Mouse (Mus musculus) brain, adult 2 months (tissue): ENCODE data around the gene Hif3a.

Experiments
- DNase-seq: peaks from one replicate; pipeline ENCODE4 v3.0.0; 2011; ENCODE audit warnings: low read depth, low spot score

Gene Hif3a

DNA sequence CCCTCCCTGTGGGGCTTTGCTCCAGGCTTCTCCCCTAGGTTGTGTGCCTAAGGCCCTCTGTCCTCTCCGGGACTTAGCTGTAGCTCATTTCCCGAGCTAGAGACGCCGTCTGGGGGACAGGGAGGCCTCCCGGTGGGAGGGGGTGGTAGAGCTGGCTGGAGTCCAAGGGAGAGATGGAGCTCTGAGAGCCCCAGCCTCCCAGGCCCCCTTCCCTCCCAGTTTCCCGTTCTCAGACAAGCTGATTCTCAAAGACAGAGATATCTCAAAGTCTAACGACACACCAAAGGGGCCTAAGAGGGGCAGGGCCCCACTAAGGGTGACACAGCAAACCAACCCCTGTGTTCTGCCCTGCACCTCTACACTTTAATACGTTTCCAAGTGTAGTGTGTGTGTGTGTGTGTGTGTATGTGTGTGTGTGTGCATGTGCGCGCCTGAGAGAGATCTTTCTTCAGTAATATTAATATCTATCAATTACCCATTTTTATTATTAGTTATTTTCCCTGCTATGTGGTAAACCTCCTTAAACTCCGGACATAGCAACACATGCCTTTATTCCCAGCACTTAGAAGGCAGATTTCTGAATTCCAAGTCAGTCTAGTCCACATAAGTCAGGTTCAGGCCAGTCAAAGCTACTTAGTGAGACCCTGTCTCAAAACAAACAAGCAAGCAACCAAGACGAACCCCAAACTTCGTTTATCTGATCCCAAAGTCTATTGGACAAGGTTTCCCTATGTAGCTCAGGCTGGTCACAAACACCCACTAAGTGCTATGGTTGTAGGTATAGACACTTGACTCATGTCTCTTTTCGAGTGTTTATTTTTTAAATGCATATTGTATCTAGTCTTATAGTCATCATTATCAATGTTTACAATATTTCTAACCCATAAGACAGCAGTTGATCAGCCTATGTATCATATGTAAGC lies 5.4 kb downstream of the Hif3a start:
- no peak for DNase-seq

DNA sequence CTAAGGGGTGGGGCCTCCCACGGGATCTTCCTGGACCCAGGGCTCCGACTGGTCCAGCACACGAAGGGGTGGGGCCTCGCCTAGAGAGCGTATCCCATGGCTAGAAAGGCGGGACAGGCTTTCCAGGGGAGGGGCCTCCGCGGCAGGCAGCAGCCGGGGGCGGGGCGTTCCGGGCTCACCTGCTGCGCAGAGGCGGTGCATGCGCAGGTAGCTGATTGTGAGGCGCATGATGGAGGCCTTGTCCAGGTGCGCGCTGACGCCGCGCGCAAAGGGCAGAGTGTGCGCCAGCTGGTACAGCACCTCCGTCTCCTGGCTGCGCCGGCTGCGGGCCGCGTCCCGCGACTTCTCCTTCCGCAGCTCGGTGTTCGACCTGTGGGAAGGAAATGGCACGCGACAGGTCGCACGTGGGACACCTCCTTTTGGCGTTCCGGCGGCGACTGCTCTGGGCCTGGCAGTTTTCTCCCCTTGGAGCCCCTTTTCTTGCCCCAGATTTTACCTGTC lies 6.1 kb downstream of the Hif3a start:
- DNase-seq, result peak; percentile 96

DNA sequence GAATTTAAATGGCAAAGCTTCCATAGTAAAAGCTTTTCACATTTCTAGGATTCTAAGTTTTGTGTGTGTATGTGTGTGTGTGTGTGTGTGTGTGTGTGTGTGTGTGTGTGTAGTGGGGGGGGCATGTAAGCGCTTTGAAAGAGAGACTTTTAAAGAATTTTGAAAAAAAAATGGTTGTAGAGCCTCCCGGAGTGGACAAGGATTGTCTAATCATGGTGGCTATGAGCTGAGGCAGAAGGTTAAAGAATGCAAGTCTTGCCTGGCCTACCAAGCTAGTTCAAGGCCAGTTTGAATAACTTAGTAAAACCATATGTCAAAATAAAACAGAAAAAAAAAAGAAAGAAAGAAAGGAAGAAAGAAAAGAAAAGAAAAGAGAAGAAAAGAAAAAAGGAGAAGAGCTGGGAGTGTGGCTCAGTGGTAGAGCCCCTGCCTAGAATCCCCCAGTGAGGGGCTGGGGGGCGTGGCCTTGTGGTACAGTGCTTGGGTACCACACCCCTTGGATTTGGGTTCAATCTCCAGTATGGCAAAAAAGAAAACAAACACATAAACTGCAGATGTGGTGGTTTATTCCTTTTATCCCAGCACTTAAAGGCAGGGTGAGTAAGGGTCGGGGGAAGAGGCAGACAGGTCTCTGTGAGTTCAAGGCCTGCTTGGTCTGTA lies 6.8 kb downstream of the Hif3a start:
- DNase-seq, result no peak

DNA sequence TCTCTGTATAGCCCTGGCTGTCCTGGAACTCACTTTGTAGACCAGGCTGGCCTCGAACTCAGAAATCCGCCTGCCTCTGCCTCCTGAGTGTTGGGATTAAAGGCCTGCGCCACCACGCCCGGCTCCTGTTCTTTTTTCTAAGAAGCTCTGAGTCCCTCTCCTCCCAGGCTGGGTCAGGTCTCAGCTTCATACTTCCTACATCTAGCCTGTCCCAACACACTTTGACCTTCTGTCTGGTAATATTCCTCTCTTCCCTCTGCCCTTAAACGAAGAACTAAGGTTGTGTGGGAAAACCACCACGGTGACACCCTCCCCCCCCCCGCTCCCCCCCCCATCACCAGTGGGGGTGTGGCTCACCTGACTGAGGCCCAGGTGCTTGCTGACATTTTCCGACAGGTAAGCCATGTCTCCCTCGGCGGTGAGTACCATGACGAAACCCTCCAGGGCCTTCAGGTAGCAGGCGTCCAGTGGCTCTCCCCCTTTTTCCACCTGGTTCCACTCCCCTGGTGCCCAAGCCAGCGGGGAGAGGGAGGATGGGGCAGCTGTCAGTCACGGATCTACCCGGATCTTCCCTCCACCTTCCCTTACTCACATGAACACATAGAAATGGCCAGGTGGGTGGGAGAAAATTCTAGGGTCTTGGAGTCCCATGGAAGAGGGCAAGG lies 7.8 kb downstream of the Hif3a start:
- DNase-seq, result no peak

DNA sequence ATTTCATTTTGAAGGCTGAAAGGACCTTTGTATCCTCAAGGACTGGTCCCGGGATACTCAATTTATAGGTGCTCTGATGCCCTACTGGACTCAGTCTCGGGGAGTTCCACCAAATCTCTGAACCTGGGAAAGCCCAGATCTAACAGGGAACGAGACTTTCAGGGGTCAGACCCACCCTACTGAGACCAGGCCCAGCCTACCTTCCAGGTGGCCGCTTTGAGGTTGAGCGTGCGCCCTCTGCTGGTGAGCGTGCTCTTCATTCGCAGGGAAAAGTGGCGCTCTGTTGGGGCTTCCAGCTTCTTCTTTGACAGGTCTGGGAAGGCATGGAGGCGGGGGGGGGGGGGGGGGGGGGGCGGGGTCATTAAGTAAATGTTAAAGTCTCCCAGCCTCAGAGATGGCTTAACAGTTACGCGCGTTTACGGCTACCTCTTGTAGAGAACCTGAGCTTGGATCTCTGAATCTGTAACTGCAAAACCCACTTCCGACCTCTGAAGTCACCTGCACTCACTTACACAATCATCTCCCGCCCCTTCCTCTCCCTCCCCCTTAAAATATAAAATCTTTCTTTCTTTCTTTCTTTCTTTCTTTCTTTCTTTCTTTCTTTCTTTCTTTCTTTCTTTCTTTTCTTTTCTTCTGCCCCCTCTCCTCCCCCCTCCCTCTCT lies 11.2 kb downstream of the Hif3a start:
- peak; percentile 90 for DNase-seq

DNA sequence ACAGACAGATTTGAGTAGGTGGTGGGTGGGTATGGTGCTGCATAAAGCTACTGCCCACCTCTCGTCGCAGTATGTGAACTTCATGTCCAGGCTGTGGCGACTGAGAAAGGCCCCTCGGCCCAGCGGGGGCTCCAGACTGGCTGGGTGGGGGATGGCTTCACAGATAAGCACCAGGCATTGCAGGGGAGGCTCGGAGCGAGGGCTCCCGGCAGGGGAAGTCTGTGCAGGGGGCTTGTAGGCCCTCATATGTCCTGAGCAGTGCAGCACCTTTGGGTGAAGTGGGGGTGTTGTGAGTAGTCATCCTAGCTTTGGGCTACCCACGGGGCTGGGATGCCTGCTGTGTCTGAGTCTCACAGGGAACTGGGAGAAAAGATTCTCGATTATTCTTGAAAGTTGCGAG lies 11.7 kb downstream of the Hif3a start:
- DNase-seq, result no peak

DNA sequence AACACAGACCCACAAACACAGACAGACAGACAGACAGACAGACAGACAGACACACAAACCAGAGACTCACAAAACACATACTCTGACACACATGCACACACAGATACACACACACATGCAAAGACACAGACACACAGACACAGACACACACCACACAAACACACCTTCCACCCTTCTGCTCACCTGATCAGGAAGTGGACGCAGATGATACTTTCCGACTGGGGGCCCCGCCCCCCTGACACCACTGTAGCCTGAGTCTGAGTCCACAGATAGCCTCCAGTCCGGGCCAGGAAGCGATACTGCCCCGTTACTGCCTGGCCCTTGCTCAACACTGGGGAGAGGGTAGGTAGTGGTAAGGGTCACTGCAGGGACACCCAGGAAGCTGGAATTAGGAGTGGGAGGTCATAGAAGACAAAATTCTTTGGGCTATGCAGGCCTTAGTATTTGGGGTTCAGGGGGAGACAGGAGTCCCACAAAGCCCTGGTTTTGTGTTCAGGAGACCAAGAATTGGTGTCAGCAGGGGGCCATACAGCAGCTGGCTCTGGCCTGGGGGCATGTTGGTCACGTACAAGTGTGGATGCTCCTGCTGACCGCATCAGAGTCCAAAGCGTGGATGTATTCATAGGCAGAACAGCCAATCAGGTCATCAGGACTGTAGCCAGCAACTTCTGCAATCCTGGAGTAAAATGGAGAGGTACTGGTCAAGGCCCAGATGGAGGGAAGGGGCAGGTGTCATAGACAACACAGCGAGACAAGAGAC lies 13.6 kb downstream of the Hif3a start:
- no peak for DNase-seq

DNA sequence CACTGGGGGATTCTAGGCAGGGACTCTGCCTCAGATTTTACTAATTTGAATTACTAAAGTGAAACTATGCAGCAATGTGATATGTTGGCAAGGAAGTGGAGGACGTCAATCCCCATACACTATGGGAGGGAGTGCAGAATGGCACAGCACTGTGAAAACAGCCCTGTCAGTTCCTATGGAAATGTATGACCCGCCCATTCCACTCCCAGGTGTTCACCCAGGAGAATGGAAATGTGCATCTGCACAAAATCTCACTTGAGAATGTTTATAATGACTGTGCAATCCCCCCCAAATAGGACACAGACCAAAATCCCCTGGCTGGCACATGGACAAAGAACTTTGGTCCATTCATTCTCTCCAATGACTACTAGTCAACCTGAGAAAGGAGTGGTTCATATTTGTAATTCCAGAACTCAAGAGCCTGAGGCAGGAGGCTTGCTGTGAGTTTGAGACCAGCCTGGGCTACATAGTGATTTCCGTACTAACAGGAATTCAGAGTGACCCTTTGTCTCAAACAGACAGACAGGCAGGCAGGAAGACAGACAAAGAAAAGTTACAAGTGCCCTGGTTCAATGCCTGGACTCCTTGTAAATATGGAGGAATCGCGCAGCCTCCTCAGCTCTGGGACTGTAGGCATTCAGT lies 15.1 kb downstream of the Hif3a start:
- no peak for DNase-seq

DNA sequence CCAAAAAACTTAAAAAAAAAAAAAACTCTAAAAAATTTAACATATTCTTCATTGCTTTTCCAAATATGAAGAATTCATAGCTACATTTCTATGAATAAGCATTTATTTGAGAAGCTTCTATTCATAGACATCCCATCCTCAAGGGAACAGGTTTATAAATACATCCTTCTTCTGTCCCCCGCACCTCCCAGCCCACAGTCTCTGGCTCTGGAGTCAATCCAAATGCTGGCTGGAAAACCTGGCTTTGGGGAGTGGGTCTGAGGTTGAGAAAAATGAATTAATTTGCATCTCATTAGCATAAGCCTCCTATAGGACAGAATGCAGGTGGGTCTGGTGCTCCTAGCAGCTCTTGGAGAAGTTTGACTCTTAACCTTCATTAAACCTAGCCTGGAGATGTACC lies 16.5 kb downstream of the Hif3a start:
- DNase-seq, result peak; percentile 83

DNA sequence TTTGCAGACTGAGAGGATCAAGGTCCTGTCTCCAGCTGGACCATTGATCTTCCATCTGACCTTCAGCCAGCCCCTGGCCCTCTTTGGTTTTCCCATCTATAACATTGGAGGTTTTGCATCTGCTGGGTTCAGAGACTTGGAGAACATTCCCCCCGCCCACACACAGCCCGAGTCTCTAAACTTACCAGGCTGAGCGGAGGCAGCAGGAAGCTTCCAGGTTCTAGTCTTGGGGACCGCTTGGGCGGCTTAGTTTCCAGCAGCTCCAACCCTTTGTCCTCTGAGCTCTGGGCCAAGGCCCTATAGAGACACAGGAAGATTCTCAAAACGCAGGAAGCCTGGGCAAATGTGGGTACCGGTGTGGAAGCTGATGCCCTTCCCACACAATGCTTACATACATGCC lies 22.9 kb downstream of the Hif3a start:
- no peak for DNase-seq

DNA sequence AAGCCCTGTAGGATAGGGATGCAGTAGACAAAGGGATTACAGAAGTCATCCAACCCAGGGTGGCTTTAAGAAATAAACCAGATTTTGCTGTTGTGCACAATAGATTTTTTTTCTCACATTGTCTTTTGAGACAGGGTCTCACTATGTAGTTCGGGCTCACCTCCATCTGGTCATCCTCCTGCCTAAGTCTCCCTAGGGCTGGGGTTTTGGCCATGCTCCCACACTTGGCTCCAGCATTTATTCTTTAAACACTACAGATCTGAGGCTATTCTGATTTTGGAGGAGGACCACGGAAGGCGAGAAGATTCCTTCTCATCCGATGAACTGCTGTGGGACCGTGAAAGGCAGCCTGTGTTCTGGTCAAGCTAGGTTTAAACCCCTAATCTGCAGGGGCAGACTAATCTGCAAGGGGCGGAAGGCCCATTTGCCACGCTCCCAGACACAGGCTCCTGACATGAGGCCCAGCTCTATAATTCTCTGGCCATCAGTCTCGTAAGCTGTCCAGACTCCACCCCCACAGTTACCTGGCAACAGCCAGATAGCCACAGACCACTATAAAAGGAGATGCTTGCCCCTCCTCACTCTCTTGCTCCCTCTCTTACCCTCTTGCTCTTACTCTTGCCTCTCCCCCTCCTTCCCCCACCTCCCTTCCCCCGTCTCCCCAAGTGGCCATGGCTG lies 24.1 kb downstream of the Hif3a start:
- no peak for DNase-seq

DNA sequence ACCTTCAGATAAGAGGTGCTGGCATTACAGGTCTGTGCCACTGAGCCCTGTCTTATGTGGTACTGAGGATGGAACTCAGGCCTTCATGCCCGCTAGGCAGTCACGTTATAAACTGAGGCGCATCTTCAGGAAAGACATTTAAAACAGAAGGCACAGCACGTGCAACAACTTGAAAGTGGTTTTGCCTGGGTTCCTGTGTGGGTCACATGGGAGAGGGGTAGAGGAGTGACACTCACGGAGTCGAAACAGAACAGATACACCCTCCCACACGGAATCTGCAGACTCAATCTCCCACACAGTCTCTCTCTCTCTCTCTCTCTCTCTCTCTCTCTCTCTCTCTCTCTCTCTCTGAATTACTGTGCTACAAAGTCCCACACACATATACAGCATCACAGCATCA lies 32.0 kb downstream of the Hif3a start:
- peak; percentile 80 for DNase-seq

DNA sequence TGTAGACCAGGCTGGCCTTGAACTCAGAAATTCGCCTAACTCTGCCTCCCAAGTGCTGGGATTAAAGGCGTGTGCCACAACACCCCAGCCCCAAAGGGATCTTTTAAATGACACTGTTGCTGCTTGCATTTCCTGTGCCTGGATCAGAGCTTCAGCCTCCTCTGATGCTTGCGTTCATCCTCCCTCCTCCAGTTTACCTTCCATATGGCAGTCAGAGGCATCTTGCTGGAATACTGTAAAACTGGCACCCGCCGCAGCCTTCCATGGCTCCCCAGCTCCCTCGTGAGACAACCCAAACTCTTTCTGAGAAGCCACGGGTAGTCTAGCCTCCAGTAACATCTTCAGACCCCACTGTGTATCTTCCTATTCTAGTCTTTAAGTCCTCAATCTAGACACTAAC lies 33.3 kb downstream of the Hif3a start:
- peak; percentile 69 for DNase-seq

DNA sequence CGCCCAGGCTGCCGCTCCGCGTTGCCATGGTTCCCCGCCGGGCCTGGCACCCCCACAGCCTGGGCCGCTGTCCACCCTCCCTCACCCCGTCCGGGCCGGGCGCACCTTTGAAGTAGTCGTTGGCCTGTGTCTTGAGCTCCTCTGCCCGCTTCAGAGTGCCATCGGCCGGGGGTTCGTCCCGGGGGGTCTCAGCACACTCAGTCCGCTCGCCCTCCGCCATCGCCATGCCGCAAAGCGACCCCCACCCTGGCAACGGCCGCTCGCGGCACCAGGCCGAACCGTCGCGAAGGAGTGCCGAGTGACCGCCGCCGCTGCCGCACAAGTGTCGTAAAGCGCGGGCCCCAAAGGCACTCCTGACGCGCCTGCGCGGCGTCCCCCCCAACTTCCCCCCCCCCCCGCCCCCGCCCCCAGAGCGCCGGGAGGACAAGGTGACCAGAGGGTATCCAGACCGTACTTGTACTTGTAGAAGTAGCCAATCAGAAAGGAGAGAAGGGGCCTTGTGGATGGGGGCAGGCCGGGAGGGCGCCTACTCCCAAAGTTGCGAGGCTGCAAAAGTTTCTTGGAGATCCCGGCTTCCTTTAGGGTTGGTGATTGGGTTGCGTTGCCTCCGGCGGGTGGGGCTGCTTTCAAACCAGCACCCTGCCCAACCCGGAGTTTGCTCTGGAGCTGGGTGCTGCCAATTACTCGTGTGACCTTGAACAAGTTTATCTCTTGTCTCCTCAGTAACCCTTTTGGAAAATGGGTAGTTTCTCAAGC lies 34.5 kb downstream of the Hif3a start, which contains the start of gene Ppp5c:
Gene Ppp5c, minus strand, starts transcription at position 337 of the 756 bp plus-strand sequence.
- DNase-seq, result peak; percentile 94

DNA sequence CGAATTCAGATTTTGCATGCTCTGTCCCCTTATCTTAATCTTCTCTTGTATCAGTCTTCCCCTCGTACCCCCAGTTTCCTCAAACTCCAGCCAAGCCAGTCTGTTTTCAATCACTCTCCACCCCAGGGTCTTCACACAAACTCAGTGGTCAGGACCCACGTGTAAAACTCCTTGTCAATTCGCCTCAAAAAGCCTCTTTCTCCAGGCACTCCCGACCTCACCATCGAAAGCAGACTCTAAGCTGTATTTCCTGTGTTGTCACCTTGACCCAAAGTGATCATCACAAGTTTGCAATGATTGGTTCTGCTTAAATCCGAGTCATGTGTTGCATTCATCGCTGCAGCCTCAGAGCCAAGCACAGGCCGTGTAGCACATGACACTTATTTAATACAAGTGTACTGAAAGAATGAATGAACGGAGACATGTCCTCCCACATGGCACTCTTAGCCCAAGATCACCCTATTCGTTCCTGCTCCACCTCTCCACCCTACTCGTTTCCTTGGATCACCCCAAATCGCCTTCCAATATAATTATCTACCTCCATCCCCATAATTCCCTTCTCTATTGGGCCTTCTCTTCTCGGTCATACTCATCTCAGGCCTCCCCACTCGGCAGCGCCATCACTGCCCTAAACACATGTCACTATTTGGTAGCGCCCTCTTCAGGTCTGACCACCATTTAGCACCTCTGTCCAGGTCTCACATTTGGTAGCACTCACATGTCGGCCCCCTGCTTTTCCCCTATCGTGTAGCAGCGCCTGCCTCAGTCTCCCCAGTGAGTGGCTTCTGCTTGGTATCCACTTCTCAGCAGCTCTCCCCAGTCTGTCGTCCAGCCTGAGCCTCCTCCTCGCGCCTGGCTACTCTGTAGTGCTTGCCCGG lies 35.3 kb downstream of the Hif3a start:
- DNase-seq, result peak; percentile 93

DNA sequence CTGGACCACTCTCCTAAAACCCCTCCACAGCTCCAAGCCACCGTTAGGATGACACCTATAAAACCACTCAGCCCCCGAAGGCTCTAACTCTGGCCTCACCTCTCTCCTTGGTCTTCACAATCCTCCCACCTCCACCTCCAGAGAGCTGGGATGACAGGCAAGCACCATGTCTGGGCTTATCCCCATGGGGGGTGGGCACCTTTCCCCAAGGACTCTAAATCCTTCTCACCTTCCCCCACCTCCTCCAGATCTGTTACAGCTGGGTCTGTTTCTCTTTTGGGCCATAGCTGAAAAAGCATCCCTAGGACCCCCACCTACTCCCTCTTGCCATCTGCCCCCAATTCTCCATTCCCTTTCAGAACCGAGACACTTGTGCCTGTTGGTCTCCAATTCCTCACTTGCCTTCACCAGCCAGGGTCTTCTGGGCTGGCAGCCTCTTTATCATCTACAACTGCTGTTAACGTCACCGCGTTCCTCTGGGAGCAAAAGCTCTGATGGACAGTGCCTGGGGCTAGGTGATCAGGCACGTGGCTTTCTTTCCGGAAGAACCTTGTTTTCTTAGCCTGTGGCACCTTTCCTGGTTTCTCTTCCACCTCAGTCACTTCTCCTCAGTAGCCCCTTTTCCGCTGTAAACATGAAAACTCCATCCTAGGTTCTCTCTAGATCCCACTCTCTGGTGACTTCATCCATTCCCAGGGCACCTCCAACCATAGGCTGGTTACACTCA lies 36.2 kb downstream of the Hif3a start:
- no peak for DNase-seq

DNA sequence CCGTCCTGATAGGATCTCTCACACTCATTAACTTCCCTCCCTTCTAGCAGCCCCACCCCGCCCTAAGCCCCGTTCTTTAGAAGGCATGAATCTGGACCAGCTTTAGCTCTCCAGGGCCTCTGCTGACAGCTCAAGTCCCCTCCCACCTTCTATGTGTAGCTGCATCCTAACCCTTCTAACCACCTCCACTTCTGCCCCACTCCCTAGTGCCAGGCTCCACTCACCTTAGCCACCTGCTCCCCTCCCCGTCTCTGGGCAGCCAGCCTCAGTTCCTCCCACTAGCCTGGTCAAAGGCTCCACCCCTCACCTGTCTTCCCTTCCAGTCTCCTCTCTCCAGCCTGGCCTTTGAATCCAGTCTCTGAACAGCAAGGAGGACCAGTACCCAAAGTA lies 36.7 kb downstream of the Hif3a start:
- no peak for DNase-seq
